Mouse (Mus musculus) activated CD4-positive, CD25-positive, alpha-beta regulatory T cell, adult 4 months (primary cell): ENCODE results near the gene Bcl7c. TPM values are rescaled to one million over a fixed set of nuclear protein-coding genes. Genes with fewer than 3 reads are reported as not detected.
"Not testable (repeated sequence)": the region's sequence is repeated elsewhere in the genome, so short reads cannot be mapped to it uniquely, and the experiment has no call there.

Source experiments
- ATAC-seq: one replicate; pipeline ENCODE4 v1.8.0; 2017
- polyA plus RNA-seq, 2 experiments: library from polyadenylated mRNA; unstranded; fragments of 100-300 nt; shearing (Covaris generic); gene quantifications; one replicate each; pipeline ENCODE4 v1.2.1; 2017

Gene Bcl7c
- 1 to 10 TPM; 4.2 to 6.2 TPM for polyA plus RNA-seq

DNA sequence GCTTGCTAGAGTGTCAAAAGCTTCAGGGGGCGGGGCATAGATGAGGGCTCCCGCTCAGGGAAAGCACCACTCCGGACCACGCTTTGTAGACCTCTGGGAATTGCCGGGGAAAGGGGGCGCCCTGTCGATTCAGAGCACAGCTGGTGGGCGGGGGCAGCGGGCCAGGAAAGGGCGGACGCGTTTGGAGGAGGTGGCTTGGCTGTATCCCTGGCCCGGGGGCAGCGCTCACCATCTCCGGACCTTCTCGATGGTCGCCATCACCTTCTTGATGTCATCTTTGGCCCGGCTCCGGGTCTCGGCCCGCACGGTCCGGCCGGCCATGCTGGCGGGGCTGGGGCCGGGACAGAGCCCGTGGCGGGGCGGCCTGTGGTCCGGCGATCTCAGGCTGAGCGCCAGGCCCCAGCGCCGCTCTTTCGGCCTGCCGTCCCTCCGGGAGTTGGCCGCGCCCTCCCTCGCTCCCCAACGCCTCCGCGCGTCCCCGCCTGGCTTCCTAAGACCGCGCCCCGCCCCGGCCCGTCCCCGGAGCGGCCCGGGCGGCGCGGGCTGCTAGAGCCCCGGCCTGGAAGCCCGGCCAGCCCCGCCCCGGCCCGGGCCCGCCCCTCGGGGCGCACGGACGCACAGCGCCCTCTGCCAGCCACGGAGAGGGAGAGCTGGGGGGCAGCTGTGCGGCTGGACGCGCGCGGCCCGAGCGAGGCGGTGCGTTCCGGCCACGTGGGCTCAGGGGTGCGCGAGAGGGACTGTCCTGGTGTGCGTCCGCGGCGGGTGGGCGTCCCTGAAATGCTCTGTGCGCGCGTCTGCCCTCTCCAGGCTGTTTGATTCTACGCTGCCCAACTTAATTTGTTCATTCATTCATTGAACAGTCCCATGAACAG lies at the start of gene Bcl7c:
Gene Bcl7c (minus strand): TSS at position 727 of the 872 bp plus-strand sequence.
- peak; percentile 58 for ATAC-seq

DNA sequence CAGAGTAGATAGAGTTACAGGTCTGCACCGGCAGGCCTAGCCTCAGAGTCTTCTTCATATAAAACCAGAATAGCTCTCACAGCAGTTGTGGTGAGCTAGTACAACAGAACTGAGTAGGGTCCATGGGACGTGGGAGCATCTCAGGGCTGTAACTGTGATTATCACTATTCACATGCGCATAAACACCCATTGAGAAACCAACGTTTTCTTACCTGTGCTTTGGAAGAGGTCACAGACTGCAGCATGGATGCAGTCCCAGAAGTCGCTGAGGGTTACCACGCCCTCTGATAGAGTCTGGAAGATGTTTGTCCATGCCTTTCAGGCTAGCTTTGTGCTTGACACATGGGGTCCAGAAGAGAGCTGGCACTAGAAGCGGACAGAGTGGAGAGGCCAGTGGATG lies 45.0 kb upstream of the Bcl7c start:
- ATAC-seq = no peak

DNA sequence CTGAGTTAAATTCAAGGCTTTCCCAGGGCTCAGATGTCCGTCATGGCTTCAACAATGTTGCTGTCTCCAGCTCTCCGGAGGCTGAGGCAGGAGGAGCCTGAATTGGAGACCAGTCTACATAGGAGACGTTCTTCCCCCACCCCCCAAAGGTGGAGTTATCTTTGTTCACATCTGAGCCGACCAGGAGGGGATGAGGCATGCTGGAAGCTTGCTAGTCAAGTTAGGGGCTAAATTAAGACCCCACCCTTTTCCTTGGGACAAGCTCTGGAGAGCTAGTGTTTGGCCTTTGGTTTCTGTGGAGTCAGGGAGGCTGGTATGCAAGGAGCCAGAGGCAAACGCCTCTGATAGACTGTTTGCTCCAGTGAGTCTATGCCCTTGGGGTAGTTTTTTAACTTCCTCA lies 44.4 kb upstream of the Bcl7c start:
- no peak for ATAC-seq

DNA sequence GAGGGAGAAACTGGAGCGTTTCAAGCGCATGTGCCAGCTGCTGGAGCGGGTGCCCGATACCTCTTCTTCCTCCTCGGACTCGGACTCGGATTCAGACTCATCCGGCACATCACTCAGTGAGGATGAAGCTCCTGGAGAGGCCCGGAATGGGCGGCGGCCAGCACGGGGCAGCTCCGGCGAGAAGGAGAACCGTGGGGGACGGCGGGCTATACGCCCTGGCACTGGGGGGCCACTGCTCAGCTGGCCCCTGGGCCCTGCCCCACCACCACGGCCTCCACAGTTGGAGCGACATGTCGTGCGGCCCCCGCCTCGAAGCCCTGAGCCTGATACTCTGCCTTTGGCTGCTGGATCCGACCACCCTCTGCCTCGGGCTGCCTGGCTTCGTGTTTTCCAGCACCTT lies 43.3 kb upstream of the Bcl7c start:
- no peak for ATAC-seq

DNA sequence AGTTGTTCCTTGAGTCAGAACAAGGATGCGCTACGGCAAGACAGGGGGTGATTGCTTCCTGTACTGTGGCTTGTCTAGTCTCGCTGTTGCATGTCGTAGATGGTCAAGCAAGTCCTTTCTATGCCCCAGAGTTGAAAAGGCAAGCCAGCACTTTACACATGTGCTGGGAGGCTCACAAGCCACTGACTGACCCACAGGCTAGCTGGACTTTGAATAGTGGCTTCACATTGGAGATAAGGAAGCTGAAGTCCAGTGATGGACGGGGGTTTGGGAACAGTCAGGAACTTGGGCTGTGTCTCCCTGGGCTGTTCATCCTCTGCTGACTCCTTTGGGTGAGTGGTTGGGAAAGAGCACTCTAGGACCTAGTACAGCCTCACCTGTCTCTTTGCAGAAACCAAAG lies 42.9 kb upstream of the Bcl7c start:
- no peak for ATAC-seq

DNA sequence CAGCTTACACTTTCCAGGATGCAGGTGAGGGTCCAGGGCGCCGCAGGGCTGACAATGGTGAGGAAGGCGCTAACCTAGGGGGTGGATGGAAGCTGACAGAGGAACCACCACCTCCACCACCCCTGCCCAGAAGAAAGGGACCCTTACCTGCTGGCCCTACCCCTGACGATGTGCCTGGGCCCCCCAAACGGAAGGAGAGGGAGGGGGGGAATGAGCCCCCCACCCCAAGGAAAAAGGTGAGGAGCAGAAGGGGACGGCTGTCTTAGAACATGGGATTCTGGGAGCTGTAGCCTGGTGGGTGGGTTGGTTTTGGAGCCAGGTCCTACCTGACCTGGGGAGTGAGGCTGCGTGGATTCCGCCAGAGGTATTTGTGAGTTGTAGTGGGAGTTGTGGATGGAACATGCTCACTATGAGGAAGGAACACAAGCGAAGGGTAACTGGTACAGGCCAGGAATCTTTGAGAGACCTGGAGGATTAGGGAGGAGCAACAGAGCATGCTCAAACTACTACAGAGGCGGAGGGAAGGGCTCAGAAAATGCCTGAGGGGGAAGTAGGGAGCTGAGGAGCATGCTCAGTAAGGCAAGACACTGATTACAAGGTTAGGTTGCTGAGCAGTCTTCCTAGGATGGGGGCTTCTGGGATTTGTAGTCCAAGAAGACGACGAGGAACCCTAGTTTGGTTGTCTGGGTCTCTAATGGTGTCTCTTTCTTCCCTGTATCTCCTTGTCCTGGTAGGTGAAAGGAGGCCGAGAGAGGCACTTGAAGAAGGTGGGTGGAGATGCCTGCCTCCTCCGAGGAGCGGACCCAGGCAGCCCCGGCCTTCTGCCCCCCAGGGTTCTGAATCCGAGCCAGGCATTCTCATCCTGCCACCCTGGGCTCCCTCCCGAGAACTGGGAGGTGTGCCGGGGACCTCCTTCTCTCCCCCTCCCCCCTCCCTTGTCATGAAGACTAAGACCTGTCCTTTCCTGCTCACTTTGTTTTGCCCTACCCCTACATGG lies 41.7 kb upstream of the Bcl7c start:
- ATAC-seq = no peak

DNA sequence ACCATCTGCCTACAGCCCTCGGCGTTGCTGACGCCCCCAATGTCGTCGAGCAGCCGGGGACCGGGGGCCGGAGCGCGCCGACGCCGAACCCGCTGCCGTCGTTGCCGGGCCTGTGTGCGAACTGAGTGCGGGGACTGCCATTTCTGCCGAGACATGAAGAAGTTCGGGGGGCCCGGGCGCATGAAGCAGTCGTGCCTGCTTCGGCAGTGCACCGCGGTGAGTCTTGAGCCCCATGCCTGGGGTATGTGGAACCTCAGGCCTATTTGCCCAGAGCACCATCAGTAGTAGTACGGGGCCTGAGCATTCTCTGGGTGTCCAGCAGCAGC lies 39.5 kb upstream of the Bcl7c start:
- no peak for ATAC-seq

DNA sequence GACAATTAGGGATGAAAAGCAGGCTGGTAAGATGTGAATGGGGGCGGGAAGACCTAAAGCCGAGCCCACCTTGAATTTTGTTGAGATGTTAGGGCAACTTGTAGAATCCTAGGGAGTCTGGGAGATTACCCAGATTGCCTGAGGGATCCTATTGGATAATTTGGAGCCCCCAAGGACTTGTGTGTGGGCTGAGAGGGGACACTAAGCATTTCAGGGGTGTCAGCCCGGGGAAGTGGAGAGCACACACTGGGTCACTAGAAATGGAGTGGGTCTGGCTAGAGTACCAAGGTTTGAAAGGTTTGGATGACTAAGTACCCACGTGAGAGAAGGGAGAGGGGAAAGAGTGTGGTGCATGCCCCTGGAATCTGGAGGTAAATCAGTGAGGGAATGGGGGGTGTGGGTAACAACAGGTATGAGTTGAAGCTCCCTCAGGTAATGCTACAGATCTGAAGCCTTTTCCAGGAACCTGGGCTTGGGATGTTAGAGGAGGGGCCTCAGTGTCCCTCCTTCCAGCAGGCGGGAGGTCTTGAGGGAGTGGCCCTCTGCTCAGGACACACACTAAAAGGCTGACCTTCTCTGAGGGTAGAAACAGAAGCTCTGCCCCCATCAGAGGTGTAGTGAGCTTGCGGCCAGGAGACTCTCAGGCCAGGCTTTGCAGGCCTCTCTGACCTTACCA lies 39.0 kb upstream of the Bcl7c start:
- ATAC-seq = no peak

DNA sequence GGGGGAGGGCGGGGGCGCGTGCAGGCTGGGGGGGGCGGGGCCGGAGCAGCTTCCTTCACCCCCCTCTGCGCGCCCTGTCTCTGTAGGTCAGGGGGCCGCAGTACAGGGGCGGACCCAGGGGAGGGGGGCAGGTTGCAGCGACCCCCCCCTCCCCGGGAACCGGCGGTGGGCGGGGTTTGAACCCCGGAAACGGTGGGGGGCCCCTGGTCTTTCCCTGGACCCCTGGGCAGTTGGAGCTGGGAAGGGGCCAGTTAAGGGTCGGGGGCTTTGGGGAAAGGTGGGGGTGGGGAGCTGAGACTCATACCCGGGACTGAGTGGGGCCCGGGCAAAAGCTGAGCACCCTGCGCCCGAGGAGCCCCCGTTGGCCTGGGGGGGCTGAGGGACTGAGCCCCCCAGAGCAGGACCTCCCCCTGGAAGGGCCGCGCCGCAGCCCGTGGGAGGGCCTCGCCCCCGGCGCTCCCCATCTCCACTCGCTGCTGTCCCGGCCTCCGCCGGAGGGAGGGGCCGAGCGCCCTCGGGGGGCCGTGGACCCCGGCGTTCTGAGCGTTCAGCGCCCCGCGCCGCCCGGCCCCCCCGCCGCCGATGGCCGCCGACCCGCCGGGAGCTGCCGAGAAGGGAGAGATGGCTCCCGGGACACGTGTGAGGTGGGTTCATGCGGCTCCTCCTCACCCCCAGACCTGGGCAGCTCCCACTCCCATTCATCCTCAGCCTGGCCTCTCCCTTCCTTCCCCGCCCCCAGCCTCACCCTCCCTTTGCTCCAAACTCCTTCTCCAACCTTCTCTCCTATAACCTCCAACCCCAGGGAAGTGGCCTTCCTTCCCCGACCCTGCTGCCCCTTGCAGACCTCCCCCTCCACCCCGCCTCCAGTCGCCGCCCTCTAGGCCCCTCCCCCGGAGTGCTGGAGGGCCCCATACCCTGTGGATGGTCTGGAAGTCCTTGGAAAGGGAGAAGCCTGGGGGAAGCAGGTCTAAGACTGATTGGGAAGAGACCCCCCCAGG lies 38.1 kb upstream of the Bcl7c start:
- ATAC-seq = no peak

DNA sequence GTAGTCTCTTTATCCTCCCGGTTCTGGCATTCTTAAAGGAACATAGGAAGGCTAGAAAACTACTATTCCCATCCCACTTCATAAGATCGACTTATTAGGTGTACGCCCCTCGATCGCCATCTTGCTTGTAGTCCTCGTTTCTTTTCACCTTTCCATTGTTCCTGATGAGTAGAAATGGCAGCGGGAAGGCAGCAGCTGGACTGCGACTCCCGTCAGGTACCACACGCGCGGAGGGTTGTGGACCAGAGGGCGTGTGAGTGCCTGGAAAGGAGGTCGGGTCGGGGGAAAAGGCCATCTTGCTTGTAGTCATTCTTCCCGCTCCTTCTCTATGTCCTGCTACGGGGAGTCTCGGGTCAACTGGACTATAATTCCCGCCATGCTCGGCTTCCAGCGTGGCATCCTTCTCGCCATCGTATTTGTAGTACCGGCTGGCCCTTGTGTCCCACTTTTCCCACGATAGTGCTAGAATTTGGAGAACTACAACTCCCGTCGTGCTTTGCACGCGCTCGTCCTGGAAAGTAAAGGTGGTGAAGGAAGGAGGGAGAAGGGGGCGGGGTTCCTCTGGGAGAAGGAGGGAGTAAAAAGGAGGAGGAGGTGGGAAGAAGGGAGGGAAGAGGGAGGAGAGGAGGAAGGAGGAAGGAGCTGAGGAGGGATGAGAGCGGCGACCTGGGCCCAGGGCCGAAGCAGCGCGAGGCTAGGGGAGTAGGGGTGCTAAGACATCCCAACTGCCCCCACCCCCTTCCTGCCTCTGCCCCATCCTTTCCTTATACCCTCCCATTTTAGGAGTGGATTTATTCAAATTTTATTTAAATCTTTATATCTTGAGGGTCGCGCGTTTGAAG lies 37.1 kb upstream of the Bcl7c start:
- ATAC-seq = peak; percentile 40

DNA sequence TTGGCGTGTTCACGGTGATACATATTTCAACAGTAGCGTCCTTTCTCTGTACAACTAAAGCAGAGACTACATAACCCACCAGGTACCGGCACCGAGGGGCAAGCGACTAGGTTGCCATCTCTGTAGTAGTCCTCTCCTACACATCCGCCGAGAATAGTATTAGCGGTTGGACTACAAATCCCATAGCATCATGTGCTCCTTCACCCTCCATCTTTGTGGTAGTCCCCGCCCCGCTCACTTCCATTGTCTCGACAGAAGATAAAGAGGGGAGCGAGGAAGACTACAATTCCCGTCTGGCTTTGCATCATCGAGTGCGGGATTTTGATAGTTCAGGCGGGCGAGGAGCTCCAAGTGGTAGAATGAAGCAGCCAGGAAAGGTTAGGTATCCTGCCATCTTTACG lies 36.5 kb upstream of the Bcl7c start:
- ATAC-seq = peak; percentile 96

DNA sequence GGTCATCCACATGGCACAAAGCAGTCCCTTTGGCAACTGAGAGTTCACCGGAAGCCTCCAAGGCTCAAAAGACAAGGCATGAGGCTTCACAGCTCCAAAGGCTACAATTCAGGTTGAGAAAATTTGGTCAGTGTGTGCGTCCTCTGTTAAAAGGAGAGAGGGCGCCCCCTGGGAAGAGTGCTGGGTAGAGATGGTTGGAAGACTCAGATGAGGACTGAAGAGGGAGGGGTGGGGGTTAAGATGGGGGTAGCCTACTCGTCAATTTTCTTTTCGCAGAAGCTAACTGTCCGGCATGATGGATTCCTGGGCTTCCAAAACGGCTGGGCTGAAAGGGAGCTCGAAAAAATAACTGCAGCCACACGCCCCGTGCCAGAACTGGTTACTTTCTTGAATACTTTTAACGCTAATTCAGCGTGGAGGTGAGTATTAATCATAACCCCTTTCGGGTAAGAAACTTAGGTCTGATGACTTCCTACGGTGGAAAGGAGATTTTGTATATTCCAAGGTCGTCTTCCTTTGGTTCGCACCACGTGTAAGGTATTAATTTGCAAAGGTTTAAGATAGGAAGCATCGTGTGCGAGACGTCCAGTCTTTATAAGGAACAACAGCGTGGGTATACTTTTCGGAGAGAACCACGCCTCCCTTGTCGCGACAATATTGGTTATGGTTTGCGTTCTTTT lies 35.8 kb upstream of the Bcl7c start, which contains the start of gene Fbxl19:
Gene Fbxl19 (plus strand): TSS at position 178 of the 680 bp plus-strand sequence.
- ATAC-seq = no peak

DNA sequence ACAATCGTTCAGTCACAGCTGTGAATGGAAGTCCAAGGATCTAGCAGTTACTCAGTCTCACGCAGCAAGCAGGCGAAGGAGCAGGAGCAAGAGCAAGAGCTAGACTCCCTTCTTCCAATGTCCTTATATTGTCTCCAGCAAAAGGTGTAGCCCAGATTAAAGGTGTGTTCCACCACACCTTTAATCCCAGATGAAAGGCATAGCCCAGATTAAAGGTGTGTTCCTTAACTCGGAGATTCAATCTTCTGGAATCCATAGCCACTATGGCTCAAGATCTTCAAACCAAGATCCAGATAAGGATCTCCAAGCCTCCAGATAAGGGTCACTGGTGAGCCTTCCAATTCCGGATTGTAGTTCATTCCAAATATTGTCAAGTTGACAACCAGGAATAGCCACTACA lies 23.3 kb upstream of the Bcl7c start, which contains the start of gene Ctf2:
Gene Ctf2 (minus strand): TSS at position 101 of the 400 bp plus-strand sequence.
- ATAC-seq = not testable (repeated sequence)

DNA sequence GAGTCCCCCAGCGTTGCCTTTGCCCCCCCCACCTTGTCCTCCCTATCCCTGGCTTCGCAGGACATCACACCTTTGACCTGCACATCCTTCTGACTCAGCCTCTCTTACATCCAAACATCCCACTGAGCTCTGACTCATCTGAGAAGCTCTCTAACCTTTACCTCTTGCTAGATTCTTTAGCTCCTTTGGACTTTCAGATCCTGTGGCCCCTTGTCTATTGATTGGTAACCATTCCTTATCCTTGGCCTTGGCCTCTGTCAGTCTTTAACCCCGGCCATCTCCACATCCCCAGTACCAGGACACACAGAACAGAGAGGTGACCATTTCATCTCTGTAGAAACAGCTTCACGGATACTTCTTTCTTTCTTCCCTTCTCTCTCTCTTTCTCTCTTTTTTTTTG lies 21.4 kb upstream of the Bcl7c start:
- ATAC-seq = no peak

DNA sequence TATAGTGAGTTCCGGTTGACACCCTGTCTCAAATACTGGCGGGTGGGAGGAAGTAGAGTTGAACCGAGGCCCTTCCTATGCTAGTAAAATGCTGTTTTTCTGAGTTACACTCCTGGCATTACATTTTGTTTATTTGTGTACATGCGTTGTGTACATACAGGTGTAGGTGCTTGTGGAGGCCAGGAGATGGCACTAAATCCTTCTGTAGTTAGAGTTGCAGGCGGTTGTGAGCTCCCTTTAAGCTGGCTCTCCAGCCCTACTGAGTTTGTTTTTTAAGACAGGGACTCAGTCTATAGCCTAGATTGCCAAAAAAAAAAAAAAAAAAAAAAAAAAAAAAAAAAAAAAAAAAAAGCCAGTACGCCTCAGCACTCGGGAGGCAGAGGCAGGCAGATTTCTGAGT lies 19.2 kb upstream of the Bcl7c start:
- ATAC-seq = no peak

DNA sequence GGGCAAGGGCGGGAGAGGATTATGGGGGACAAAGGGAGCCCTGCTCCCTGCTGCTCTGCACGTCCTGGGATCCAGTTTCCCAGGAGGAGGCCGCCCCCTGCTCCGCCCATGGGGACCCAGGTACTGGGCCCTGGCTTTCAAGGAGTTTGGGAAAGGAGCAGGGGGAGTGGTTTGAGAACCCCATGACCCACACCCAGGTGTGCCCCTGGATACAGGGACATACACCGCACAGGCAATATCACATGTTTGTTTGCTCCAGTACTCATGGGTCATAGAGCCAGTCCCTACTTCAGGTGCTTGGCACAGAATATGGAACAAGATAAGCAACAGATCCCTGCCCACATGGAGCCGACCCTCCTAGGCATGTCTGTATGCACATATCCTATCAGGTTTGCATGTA lies 17.2 kb upstream of the Bcl7c start:
- ATAC-seq = no peak

DNA sequence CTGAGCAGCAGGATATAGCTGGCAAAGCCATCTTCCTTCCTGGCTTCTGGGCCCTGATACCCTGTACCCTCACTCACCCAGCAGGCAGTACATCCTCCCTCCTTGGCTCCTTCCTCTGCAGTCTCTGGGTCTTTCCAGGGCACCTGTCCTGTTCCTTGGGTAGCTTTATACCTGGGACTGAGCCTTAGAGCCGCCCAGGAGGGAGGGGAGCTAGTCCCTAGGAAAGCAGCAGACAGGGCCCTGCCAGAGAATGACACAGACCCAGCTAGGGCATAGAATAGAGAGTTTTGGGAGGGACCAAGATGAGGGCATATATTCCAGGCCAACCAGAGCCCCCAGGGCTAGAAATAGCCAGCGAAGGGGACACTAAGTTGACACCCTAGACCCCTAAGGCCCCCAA lies 16.8 kb upstream of the Bcl7c start:
- ATAC-seq = no peak

DNA sequence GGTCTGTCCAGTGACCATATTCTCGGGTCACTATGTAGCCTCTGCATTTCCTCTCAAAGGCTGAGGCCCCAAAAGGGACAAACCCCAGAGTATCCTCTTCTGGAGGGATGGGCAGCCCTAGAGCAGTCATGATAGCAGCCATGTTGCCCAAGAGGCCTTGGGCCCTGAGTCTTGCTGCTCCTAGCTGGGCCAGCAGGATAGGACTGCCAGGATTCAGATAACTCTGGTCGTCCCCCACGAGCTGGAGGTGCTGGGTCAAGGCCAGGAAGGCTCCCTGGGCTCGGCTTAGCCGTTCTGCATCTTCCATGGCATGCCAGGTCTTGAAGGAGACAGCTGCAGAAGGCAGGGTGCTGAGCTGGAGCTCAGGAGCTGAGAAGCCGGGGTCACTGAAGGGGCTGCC lies 10.5 kb upstream of the Bcl7c start:
- no peak for ATAC-seq

DNA sequence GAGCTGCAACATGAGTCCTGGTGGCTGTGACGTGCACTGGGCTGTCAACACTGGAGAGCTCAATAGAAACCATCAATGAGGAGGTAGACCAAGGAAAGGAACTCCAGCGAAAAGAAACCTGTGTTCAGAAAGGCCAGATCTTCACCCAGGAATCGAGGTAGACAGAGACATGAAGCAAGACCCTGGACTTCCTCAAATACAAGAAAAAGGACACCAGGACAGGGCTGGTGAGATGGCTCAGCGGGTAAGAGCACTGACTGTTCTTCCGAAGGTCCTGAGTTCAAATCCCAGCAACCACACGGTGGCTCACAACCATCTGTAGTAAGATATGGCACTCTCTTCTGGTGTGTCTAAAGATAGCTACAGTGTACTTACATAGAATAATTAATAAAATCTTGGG lies 9.6 kb upstream of the Bcl7c start:
- ATAC-seq = no peak

DNA sequence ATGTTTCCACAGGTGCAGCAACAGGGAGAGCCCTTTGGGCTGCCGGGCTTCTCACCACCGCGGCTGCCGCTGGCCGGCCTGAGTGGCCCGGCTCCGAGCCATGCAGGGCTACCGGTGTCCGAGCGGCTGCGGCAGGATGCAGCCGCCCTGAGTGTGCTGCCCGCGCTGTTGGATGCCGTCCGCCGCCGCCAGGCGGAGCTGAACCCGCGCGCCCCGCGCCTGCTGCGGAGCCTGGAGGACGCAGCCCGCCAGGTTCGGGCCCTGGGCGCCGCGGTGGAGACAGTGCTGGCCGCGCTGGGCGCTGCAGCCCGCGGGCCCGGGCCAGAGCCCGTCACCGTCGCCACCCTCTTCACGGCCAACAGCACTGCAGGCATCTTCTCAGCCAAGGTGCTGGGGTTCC lies 8.3 kb upstream of the Bcl7c start:
- ATAC-seq = peak; percentile 32
